Mouse (Mus musculus) embryonic facial prominence, embryonic 13.5 days (tissue): ENCODE data around the gene Kif22. TPM values are rescaled to one million over a fixed set of nuclear protein-coding genes. Genes with fewer than 3 reads are reported as not detected.

ENCODE experiments used
- ATAC-seq: fragments of 200-750 bp; cut with Nextera tagmentation; 2 replicates; pipeline ENCODE4 v1.8.0; 2017; ENCODE audit warnings: low read depth; ENCODE audit not compliant: insufficient number of reproducible peaks, insufficient read depth, low FRiP score, low TSS enrichment
- H3K27ac ChIP-seq: fragments of 300-500 bp; sonication (generic); 2 replicates; pipeline ENCODE4 v1.5.1; 2015; ENCODE audit warnings: moderate library complexity, mild to moderate bottlenecking, inconsistent platforms
- H3K27me3 ChIP-seq: fragments of 300-500 bp; sonication (generic); 2 replicates; pipeline ENCODE4 v1.6.1; 2015; ENCODE audit warnings: mild to moderate bottlenecking, inconsistent platforms
- H3K36me3 ChIP-seq: fragments of 300-500 bp; sonication (generic); 2 replicates; pipeline ENCODE4 v1.6.1; 2015; ENCODE audit warnings: mild to moderate bottlenecking, inconsistent platforms
- H3K4me1 ChIP-seq: fragments of 300-500 bp; sonication (generic); 2 replicates; pipeline ENCODE4 v1.6.1; 2015; ENCODE audit warnings: inconsistent platforms
- H3K4me2 ChIP-seq: fragments of 300-500 bp; sonication (generic); 2 replicates; pipeline ENCODE4 v1.6.1; 2015; ENCODE audit warnings: moderate library complexity, mild to moderate bottlenecking, inconsistent platforms
- H3K4me3 ChIP-seq: fragments of 300-500 bp; sonication (generic); 2 replicates; pipeline ENCODE4 v1.5.1; 2015; ENCODE audit warnings: mild to moderate bottlenecking, inconsistent platforms
- H3K9ac ChIP-seq: fragments of 300-500 bp; sonication (generic); 2 replicates; pipeline ENCODE4 v1.6.1; 2015; ENCODE audit warnings: mild to moderate bottlenecking, inconsistent platforms
- H3K9me3 ChIP-seq: fragments of 300-500 bp; sonication (generic); 2 replicates; pipeline ENCODE4 v1.6.1; 2016; ENCODE audit warnings: inconsistent platforms
- WGBS: fragments of 180-500 bp; shearing (Covaris S2); methylation state at CpG from one replicate; pipeline ENCODE4 v1.1.7; 2015; ENCODE audit warnings: mixed read lengths; 5-methylcytosine and 5-hydroxymethylcytosine counted together
- polyA plus RNA-seq: library from polyadenylated mRNA; unstranded; fragments of >200 nt; fragmentation: Nextera tagmentation; extraction: Ambion mirVana; gene quantifications from 2 replicates; pipeline ENCODE4 v1.2.1, GENCODE M21; 2015

Gene Kif22
- polyA plus RNA-seq, 1 experiment from 2014 or later, result 124 TPM

GRCm38 (mm10) chr7:127004122-127004875 is 38.0 kb downstream of the Kif22 start:
- no peak overlapping the region for H3K9ac ChIP-seq
- no peaks in the 10 kb centered on the region for H3K9me3 ChIP-seq
- H3K4me3 ChIP-seq, result no peak overlapping the region
- no peaks in the 10 kb centered on the region for H3K27me3 ChIP-seq
- peaks cover 12% of the 10 kb centered on the region for H3K4me1 ChIP-seq
- no peak overlapping the region for H3K4me2 ChIP-seq
- ATAC-seq, result no peak
- 87% methylated on average over 4 of the region's 4 CpGs for WGBS
- no peaks in the 10 kb centered on the region for H3K36me3 ChIP-seq
- no peak overlapping the region for H3K27ac ChIP-seq

GRCm38 (mm10) chr7:127003620-127004019 is 38.7 kb downstream of the Kif22 start:
- H3K27ac ChIP-seq, result no peak overlapping the region
- H3K4me2 ChIP-seq, result no peak overlapping the region
- no peaks in the 10 kb centered on the region for H3K36me3 ChIP-seq
- no peaks in the 10 kb centered on the region for H3K27me3 ChIP-seq
- no peak overlapping the region for H3K4me3 ChIP-seq
- H3K9ac ChIP-seq, result no peak overlapping the region
- no peaks in the 10 kb centered on the region for H3K9me3 ChIP-seq
- no peak for ATAC-seq
- H3K4me1 ChIP-seq, result peaks cover 8% of the 10 kb centered on the region
- WGBS, result 89% methylated on average over 5 of the region's 5 CpGs

- Histone ChIP-seq H3K9me3 (no peaks in the 10 kb centered on the region), H3K27me3 (no peaks in the 10 kb centered on the region), H3K4me1 (no peaks in the 10 kb centered on the region), H3K4me3 (no peak overlapping the region), H3K27ac (no peak overlapping the region), H3K9ac (no peak overlapping the region), H3K36me3 (no peaks in the 10 kb centered on the region), H3K4me2 (no peak overlapping the region)
- ATAC-seq, result no peak
- WGBS, result 76% methylated on average over 10 of the region's 10 CpGs
Measured at GRCm38 (mm10) chr7:126999568-126999967, 42.7 kb downstream of the Kif22 start.

- WGBS, result 76% methylated on average over 4 of the region's 4 CpGs
Measured at GRCm38 (mm10) chr7:126996449-126996848, 45.8 kb downstream of the Kif22 start.

GRCm38 (mm10) chr7:126988816-126989215 is 53.5 kb downstream of the Kif22 start:
- Histone ChIP-seq H3K27ac (no peak overlapping the region), H3K4me1 (no peaks in the 10 kb centered on the region), H3K4me2 (no peak overlapping the region), H3K27me3 (no peaks in the 10 kb centered on the region), H3K4me3 (no peak overlapping the region), H3K36me3 (no peaks in the 10 kb centered on the region), H3K9ac (no peak overlapping the region), H3K9me3 (no peaks in the 10 kb centered on the region)
- 75% methylated on average over 8 of the region's 8 CpGs for WGBS
- ATAC-seq, result no peak

More at GRCm38 (mm10) chr7:126996449-126996848, 45.8 kb downstream of the Kif22 start:
- ATAC-seq, result no peak
- Histone ChIP-seq H3K9ac (no peak overlapping the region), H3K27me3 (no peaks in the 10 kb centered on the region), H3K9me3 (no peaks in the 10 kb centered on the region), H3K27ac (no peak overlapping the region), H3K4me2 (no peak overlapping the region), H3K36me3 (no peaks in the 10 kb centered on the region), H3K4me3 (no peak overlapping the region), H3K4me1 (no peaks in the 10 kb centered on the region)

- Histone ChIP-seq H3K4me3 (no peak overlapping the region), H3K4me1 (no peaks in the 10 kb centered on the region), H3K9ac (no peak overlapping the region), H3K27ac (no peak overlapping the region), H3K9me3 (no peaks in the 10 kb centered on the region), H3K27me3 (no peaks in the 10 kb centered on the region), H3K36me3 (peaks cover 4% of the 10 kb centered on the region; the same call in 1 of the 2 replicates), H3K4me2 (no peak overlapping the region)
- 0 out of 2 replicates have a peak, but pooled peaks have one; percentile 43 for ATAC-seq
- 35% methylated on average over 9 of the region's 9 CpGs for WGBS
Measured at GRCm38 (mm10) chr7:126986319-126986718, 56.0 kb downstream of the Kif22 start.

GRCm38 (mm10) chr7:126984667-126985444 is 57.4 kb downstream of the Kif22 start:
- Histone ChIP-seq H3K4me3 (no peak overlapping the region), H3K27ac (no peak overlapping the region), H3K4me1 (no peaks in the 10 kb centered on the region), H3K9ac (no peak overlapping the region), H3K9me3 (no peaks in the 10 kb centered on the region), H3K27me3 (no peaks in the 10 kb centered on the region), H3K36me3 (peaks cover 17% of the 10 kb centered on the region), H3K4me2 (no peak overlapping the region)
- ATAC-seq, result no peak
- WGBS, result 67% methylated on average over 10 of the region's 10 CpGs

GRCm38 (mm10) chr7:126983113-126983512 is 59.2 kb downstream of the Kif22 start:
- Histone ChIP-seq H3K27me3 (no peaks in the 10 kb centered on the region), H3K4me2 (no peak overlapping the region), H3K27ac (no peak overlapping the region), H3K9ac (no peak overlapping the region), H3K4me1 (no peaks in the 10 kb centered on the region), H3K9me3 (no peaks in the 10 kb centered on the region), H3K4me3 (no peak overlapping the region), H3K36me3 (peaks cover 35% of the 10 kb centered on the region)
- 81% methylated on average over 7 of the region's 7 CpGs for WGBS
- no peak for ATAC-seq

GRCm38 (mm10) chr7:126982054-126982453 is 60.2 kb downstream of the Kif22 start:
- Histone ChIP-seq H3K9me3 (no peaks in the 10 kb centered on the region), H3K4me2 (no peak overlapping the region), H3K4me1 (peaks cover 2% of the 10 kb centered on the region), H3K27me3 (no peaks in the 10 kb centered on the region), H3K9ac (no peak overlapping the region), H3K4me3 (no peak overlapping the region), H3K27ac (no peak overlapping the region), H3K36me3 (peaks cover 37% of the 10 kb centered on the region)
- no peak for ATAC-seq
- WGBS, result 88% methylated on average over 4 of the region's 4 CpGs

GRCm38 (mm10) chr7:126981601-126982000 is 60.7 kb downstream of the Kif22 start:
- ATAC-seq, result no peak
- Histone ChIP-seq H3K27ac (no peak overlapping the region), H3K4me3 (no peak overlapping the region), H3K4me2 (no peak overlapping the region), H3K9me3 (no peaks in the 10 kb centered on the region), H3K9ac (no peak overlapping the region), H3K4me1 (peaks cover 5% of the 10 kb centered on the region), H3K27me3 (no peaks in the 10 kb centered on the region), H3K36me3 (peaks cover 37% of the 10 kb centered on the region)
- 85% methylated on average over 2 of the region's 2 CpGs for WGBS

- H3K4me2 ChIP-seq, result no peak overlapping the region
- 93% methylated on average over 6 of the region's 6 CpGs for WGBS
- H3K4me3 ChIP-seq, result no peak overlapping the region
- no peak overlapping the region for H3K9ac ChIP-seq
- no peak for ATAC-seq
- H3K27me3 ChIP-seq, result no peaks in the 10 kb centered on the region
- H3K36me3 ChIP-seq, result peaks cover 37% of the 10 kb centered on the region
- H3K27ac ChIP-seq, result no peak overlapping the region
- peaks cover 10% of the 10 kb centered on the region for H3K4me1 ChIP-seq
- no peaks in the 10 kb centered on the region for H3K9me3 ChIP-seq
Measured at GRCm38 (mm10) chr7:126978841-126979240, 63.4 kb downstream of the Kif22 start.
